Mouse (Mus musculus) layer of hippocampus, adult 2 months (tissue): ENCODE data around the gene Gm15091. TPM values are rescaled to one million over a fixed set of nuclear protein-coding genes. Genes with fewer than 3 reads are reported as not detected.
"Not testable (repeated sequence)": the region's sequence is repeated elsewhere in the genome, so short reads cannot be mapped to it uniquely, and the experiment has no call there.

Experiments
- DNase-seq, 2 experiments: peaks; one replicate each; pipeline ENCODE4 v3.0.0; 2022; ENCODE audit warnings: low spot score in 2 of 2
- H3K27ac ChIP-seq: fragments of 200-600 bp; 2 replicates; pipeline ENCODE4 v1.8.1; 2022
- H3K4me3 ChIP-seq: fragments of 200-600 bp; 2 replicates; pipeline ENCODE4 v1.8.1; 2022; ENCODE audit warnings: mild to moderate bottlenecking
- long read RNA-seq, 2 experiments: library from polyadenylated mRNA; stranded (forward); transcript quantifications; one replicate each; pipeline ENCODE4 v2.0.0; 2021; ENCODE audit warnings: borderline mapping rate in 2 of 2
- total RNA-seq, 2 experiments: library from RNA; stranded (reverse); gene quantifications; 2 replicates each; pipeline ENCODE4 v1.2.3; 2021

Gm15091 gene
- not detected for total RNA-seq
- long read RNA-seq, experiment 1: 0 reads
- long read RNA-seq, experiment 2: 0 reads

GRCm38 (mm10) chrX:149941355-149941754 lies at the start of gene Gm15091:
Gene Gm15091 (plus strand): TSS chrX:149941655.
- H3K27ac ChIP-seq, H3K4me3 ChIP-seq, DNase-seq: not testable (repeated sequence)

Other genes starting within 250 kb of the Gm15091 start
- gene Gm15097, start 157.2 kb upstream of the Gm15091 start, total RNA-seq: not detected